Mouse (Mus musculus) left cerebral cortex, adult 6 months (tissue): ENCODE measurements around the gene Cd300lb. TPM values are rescaled to one million over a fixed set of nuclear protein-coding genes. Genes with fewer than 3 reads are reported as not detected.

ENCODE experiments used
- long read RNA-seq, 2 experiments: library from polyadenylated mRNA; unstranded; transcript quantifications; one replicate each; pipeline ENCODE4 v2.0.0; 2019 to 2020
- polyA plus RNA-seq: library from polyadenylated mRNA; unstranded; fragments of <200 nt; fragmentation: Nextera tagmentation; gene quantifications from 2 replicates; pipeline ENCODE4 v1.2.3, GENCODE M21; 2021

Gene Cd300lb
- 0.04 and 0.31 TPM in 2 replicates for polyA plus RNA-seq
- long read RNA-seq, experiment 1: 0 reads
- long read RNA-seq, experiment 2: 0 reads

DNA sequence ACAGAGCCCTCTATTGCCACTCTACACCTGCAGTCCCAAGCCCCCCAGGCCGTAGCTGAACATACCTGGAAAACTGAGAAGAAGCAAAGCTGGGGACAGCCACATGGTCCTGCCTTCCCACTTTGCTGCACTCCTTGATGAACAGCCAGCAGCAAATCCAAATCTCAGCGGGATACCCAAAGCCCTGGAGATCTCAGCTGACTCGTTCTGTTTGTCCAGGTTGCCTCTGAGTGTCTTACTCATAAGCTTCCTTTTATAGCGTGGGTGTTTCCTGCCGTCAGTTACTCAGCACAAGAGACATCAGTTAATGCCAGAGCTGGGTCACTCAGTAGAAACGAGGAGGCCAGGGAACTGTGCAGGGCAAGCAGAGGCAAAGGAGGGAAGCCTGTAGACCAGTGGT is at the start of gene Cd300lb:
TSS of gene Cd300lb (minus strand) at position 243 of the 400 bp plus-strand sequence.

GRCm38 (mm10) chr11:114968752-114969207 is 34.6 kb upstream of the Cd300lb start, which contains the start of gene Cd300c:
Cd300c (minus strand) TSS chr11:114969157.

DNA sequence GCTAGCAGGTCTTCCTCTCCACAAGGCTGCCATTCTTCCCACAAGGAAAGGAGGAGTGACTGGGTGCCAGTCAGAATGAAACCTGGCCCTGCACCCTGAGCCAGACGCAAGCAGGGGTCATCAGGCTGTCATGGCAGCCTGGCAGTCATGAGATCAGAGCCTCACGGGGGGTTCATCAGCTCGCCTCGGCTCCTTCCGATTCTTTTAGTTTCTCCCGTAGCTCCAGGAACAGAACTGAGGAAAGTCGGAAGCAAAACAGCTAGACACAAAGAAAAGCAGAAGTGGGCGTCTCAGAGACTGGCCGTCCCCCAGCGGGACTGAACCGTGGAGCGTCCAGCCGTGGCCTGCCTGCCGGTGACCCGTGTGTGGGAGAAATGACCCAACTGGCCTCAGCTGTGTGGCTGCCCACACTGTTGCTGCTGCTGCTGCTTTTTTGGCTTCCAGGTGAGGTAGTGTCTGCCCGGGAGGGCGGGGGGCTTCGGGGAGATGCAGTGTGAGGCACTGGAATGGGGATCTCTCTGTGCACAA is 44.1 kb downstream of the Cd300lb start, which contains the start of gene Cd300a:
TSS of gene Cd300a (plus strand) at position 51 of the 528 bp plus-strand sequence.

Other genes with a start within 250 kb of the Cd300lb start
- gene Dnaic2, start 207.0 kb downstream of the Cd300lb start, polyA plus RNA-seq: 1.6 and 2.6 TPM in 2 replicates
- gene Kif19a, start 169.0 kb downstream of the Cd300lb start, polyA plus RNA-seq: 0.53 and 0.72 TPM in 2 replicates
- gene Btbd17, start 138.4 kb downstream of the Cd300lb start, polyA plus RNA-seq: 116 and 127 TPM in 2 replicates
- not detected in 2 replicates for gene Gpr142, start 135.5 kb downstream of the Cd300lb start, polyA plus RNA-seq
- gene Gprc5c, start 83.2 kb downstream of the Cd300lb start, polyA plus RNA-seq: 1.9 and 2.3 TPM in 2 replicates
- 1.2 and 1.9 TPM in 2 replicates for gene Cd300a, start 44.3 kb downstream of the Cd300lb start, polyA plus RNA-seq
- gene Cd300c, start 34.8 kb upstream of the Cd300lb start, polyA plus RNA-seq: not detected in 2 replicates
- gene Cd300ld, start 55.5 kb upstream of the Cd300lb start, polyA plus RNA-seq: 0.04 TPM in 1 of 2 replicates, not detected in the other
- gene Cd300c2, start 67.5 kb upstream of the Cd300lb start, polyA plus RNA-seq: 5.0 and 5.3 TPM in 2 replicates
- gene Cd300ld2, start 81.8 kb upstream of the Cd300lb start, polyA plus RNA-seq: not detected in 2 replicates
- gene Cd300ld4, start 92.6 kb upstream of the Cd300lb start, polyA plus RNA-seq: 0.54 TPM in 1 of 2 replicates, not detected in the other
- 0.51 and 0.54 TPM in 2 replicates for gene Cd300ld5, start 103.4 kb upstream of the Cd300lb start, polyA plus RNA-seq
- gene Cd300ld3, start 114.0 kb upstream of the Cd300lb start, polyA plus RNA-seq: 1.5 TPM in 1 of 2 replicates, not detected in the other
- gene Cd300e, start 127.8 kb upstream of the Cd300lb start, polyA plus RNA-seq: 0.26 TPM in 1 of 2 replicates, not detected in the other
- 1.7 and 2.5 TPM in 2 replicates for gene Rab37, start 157.0 kb upstream of the Cd300lb start, polyA plus RNA-seq
- 0.14 TPM in 1 of 2 replicates, not detected in the other for gene Cd300lf, start 199.6 kb upstream of the Cd300lb start, polyA plus RNA-seq
- gene Slc9a3r1, start 229.0 kb upstream of the Cd300lb start, polyA plus RNA-seq: 21.7 and 21.9 TPM in 2 replicates